Mouse (Mus musculus) neural tube, embryonic 13.5 days (tissue): ENCODE results near the gene Egfl7. TPM values are rescaled to one million over a fixed set of nuclear protein-coding genes. Genes with fewer than 3 reads are reported as not detected.

ENCODE experiments used
- ATAC-seq: fragments of 200-750 bp; cut with Nextera tagmentation; 2 replicates; pipeline ENCODE4 v1.8.0; 2017; ENCODE audit warnings: low read depth, mild to moderate bottlenecking, moderate TSS enrichment, moderate library complexity
- H3K27ac ChIP-seq: fragments of 300-500 bp; sonication (generic); replicated peaks from 2 replicates; pipeline ENCODE4 v1.5.1; 2015; ENCODE audit warnings: moderate library complexity, mild to moderate bottlenecking, inconsistent platforms
- H3K27me3 ChIP-seq: fragments of 300-500 bp; sonication (generic); 2 replicates; pipeline ENCODE4 v1.6.1; 2015; ENCODE audit warnings: mild to moderate bottlenecking, inconsistent platforms
- H3K36me3 ChIP-seq: fragments of 300-500 bp; sonication (generic); 2 replicates; pipeline ENCODE4 v1.6.1; 2015; ENCODE audit warnings: mild to moderate bottlenecking, inconsistent platforms
- H3K4me1 ChIP-seq: fragments of 300-500 bp; sonication (generic); replicated peaks from 2 replicates; pipeline ENCODE4 v1.6.1; 2015; ENCODE audit warnings: inconsistent platforms
- H3K4me2 ChIP-seq: fragments of 300-500 bp; sonication (generic); 2 replicates; pipeline ENCODE4 v1.6.1; 2015; ENCODE audit warnings: inconsistent platforms, mild to moderate bottlenecking, moderate library complexity
- H3K4me3 ChIP-seq: fragments of 300-500 bp; sonication (generic); 2 replicates; pipeline ENCODE4 v1.5.1; 2015; ENCODE audit warnings: mild to moderate bottlenecking, inconsistent platforms
- H3K9ac ChIP-seq: fragments of 300-500 bp; sonication (generic); 2 replicates; pipeline ENCODE4 v1.6.1; 2015; ENCODE audit warnings: moderate library complexity, mild to moderate bottlenecking, inconsistent platforms
- H3K9me3 ChIP-seq: fragments of 300-500 bp; sonication (generic); 2 replicates; pipeline ENCODE4 v1.6.1; 2016; ENCODE audit warnings: inconsistent platforms
- WGBS: fragments of 180-500 bp; shearing (Covaris S2); methylation state at CpG from one replicate; pipeline ENCODE4 v1.1.7; 2015; 5-methylcytosine and 5-hydroxymethylcytosine counted together
- polyA plus RNA-seq: library from polyadenylated mRNA; unstranded; fragments of >200 nt; fragmentation: Nextera tagmentation; extraction: Ambion mirVana; gene quantifications from 2 replicates; pipeline ENCODE4 v1.2.1, GENCODE M21; 2015

Egfl7 gene
- polyA plus RNA-seq, 1 experiment from 2014 or later, result 78.3 TPM

DNA sequence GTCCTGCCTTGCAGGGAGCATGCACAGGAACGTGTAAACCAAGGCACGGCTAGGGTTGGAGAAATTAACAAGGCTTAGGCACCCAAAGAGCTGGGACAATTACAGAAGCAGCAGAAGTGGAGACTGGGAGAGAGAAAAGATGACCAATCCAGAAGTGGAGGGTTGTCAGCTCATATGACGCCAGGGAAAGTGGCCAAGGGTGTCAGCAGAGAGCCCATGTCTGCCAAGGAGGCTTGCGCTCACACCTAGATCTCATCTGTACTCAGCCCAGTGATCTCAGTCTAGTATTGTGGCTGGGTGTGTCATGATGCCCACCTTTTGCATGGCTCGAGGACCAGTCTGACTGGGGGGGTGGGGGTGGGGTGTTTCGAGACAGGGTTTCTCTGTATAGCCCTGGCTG lies 5.9 kb downstream of the Egfl7 start:
- H3K4me1 ChIP-seq, result peaks cover 8% of the 10 kb centered on the region; the same call in 1 of the 2 replicates
- peak overlapping the region; percentile 63 for H3K27ac ChIP-seq
- 65% methylated on average over 6 of the region's 6 CpGs for WGBS
- peak overlapping the region; percentile 27 for H3K9ac ChIP-seq
- H3K9me3 ChIP-seq, result no peaks in the 10 kb centered on the region
- peak overlapping the region; percentile 51 for H3K4me3 ChIP-seq
- no peak for ATAC-seq
- no peaks in the 10 kb centered on the region for H3K27me3 ChIP-seq
- no peaks in the 10 kb centered on the region for H3K36me3 ChIP-seq
- H3K4me2 ChIP-seq, result no peak overlapping the region

DNA sequence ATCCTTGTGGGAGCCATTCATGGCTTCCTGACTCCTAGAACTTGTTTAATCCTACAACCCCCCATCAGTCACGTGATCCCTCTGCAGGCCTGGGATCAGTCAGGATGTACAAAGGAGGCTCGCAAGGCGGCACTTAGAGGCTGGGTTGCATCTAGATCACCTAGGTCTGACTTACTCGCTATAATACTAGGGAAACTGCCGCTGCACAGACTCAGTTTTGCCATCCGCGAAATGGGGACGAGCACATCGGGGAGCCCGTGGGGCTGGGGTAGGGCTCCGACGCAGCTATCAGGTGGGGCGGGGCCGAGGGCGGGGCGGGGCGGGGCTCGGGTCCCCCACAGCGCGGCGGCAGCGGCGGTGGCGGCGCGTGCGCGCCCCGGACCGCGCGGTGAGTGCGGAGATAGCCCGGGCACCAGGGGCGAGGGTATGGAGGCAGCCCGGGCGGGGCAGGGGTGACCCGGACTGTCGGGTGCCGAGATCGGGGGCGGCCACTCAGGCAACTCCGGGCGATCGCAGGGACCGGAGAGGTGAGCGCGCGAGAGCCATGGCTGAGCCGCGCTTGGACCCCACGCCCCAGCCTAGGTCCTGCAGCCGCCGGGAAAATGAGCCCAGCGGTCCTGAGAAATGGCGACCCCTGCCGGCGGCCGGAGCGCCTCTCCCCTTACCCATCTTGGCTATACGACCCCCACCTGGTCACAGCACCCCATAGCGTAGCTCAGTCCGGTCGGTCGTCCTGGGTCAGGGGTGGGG lies 6.7 kb downstream of the Egfl7 start, which contains the start of gene Gm20532:
TSS of gene Gm20532 (plus strand) at position 346 of the 750 bp plus-strand sequence.
- Histone ChIP-seq H3K9me3 (no peaks in the 10 kb centered on the region), H3K4me2 (peak within 1 kb of the TSS; percentile 66), H3K4me3 (peak within 1 kb of the TSS; percentile 51), H3K4me1 (peaks cover 8% of the 10 kb centered on the region; the same call in 1 of the 2 replicates), H3K27ac (peak within 1 kb of the TSS; percentile 63), H3K9ac (peak within 1 kb of the TSS; percentile 74), H3K27me3 (no peaks in the 10 kb centered on the region), H3K36me3 (no peaks in the 10 kb centered on the region)
- WGBS, result under 1% methylated on average over 60 of the region's 65 CpGs
- peak; percentile 83 for ATAC-seq

DNA sequence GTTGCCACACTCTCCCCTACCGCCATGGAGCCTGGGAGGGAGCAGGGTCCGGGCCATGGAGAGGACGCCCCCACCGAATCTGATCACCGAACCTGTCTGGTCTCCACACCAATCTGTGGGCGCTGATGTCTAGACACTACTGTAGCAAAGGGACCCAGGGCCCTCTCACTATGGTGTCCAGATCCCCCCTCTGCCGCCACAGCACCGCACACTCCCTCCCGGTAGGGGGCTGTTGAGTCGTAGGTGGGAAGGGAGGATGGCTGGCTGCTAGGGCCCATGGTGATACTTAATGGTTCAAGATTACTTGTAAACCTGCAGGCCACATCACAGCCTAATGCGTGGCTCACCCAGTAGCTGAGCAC lies 7.2 kb downstream of the Egfl7 start:
- no peaks in the 10 kb centered on the region for H3K9me3 ChIP-seq

DNA sequence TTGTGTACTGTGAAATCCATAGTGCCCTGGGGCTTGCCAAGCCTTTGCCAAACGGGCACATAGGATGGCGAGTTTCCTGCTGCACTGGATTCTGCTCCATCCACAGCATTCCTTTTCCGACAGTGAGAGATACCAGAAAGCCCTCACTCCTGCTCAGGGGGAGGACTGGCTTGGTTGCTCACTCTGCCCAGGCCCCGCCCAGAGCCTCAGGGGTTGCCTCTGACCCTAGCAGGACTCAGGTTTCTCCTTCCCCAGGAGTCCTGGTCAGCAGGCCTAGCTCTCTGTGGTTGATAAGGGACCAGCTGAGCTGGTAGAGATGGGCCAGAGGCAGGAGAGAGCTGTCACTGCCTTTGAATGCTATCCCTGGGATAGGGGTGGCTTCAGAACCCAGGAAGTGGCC lies 8.8 kb downstream of the Egfl7 start:
- 67% methylated on average over 4 of the region's 4 CpGs for WGBS
- Histone ChIP-seq H3K4me2 (peak overlapping the region; percentile 66), H3K4me1 (peaks cover 8% of the 10 kb centered on the region; the same call in 1 of the 2 replicates), H3K4me3 (peak overlapping the region; percentile 51), H3K27ac (peak overlapping the region; percentile 38; the same call in 1 of the 2 replicates), H3K36me3 (no peaks in the 10 kb centered on the region), H3K9ac (peak overlapping the region; percentile 43; the same call in 1 of the 2 replicates), H3K9me3 (no peaks in the 10 kb centered on the region), H3K27me3 (no peaks in the 10 kb centered on the region)
- no peak for ATAC-seq

More for the DNA sequence above, 7.2 kb downstream of the Egfl7 start:
- Histone ChIP-seq H3K4me1 (peaks cover 8% of the 10 kb centered on the region; the same call in 1 of the 2 replicates), H3K36me3 (no peaks in the 10 kb centered on the region), H3K27me3 (no peaks in the 10 kb centered on the region), H3K4me3 (peak overlapping the region; percentile 51), H3K27ac (peak overlapping the region; percentile 42), H3K4me2 (peak overlapping the region; percentile 66), H3K9ac (peak overlapping the region; percentile 74)
- 10% methylated on average over 11 of the region's 11 CpGs for WGBS
- ATAC-seq, result peak; percentile 68

DNA sequence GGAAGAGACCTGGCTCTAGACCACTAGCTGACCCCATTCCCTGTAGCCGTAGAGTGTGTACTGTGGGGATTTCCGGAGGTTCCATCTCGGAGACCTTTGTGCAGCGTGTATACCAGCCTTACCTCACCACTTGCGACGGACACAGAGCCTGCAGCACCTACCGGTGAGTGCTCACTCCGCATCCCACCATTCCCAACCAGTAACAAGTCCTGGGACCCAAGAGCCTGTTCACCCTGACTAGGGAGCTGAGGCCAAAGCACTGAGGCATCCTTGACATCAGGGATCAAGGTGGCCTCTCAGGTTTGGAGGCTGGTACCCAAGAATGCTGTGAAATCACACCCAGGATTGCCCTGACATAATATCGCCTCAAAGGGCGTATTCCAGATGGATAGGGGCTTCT lies 9.5 kb downstream of the Egfl7 start:
- WGBS, result 88% methylated on average over 10 of the region's 10 CpGs
- H3K4me3 ChIP-seq, result peak overlapping the region; percentile 51; the same call in 1 of the 2 replicates
- no peak overlapping the region for H3K27ac ChIP-seq
- H3K9ac ChIP-seq, result 0 out of 2 replicates have a peak overlapping the region, but pooled peaks have one; percentile 38
- H3K27me3 ChIP-seq, result no peaks in the 10 kb centered on the region
- no peak for ATAC-seq
- peaks cover 8% of the 10 kb centered on the region; the same call in 1 of the 2 replicates for H3K4me1 ChIP-seq
- no peaks in the 10 kb centered on the region for H3K36me3 ChIP-seq
- no peaks in the 10 kb centered on the region for H3K9me3 ChIP-seq
- H3K4me2 ChIP-seq, result peak overlapping the region; percentile 66

DNA sequence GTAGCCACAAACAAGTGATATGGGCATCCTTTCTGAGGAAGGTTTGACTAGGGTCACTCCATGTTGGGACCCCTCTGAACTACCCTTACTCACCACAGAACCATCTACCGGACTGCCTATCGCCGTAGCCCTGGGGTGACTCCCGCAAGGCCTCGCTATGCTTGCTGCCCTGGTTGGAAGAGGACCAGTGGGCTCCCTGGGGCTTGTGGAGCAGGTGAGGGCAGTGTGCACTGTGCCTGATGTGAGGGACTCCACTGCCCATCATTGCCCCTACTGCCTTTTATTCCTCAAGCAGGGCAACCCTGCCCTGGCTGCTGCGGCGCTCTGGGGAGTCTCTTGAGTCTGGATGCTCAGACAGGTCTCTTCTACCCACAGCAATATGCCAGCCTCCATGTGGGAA lies 10.5 kb downstream of the Egfl7 start:
- Histone ChIP-seq H3K9ac (0 out of 2 replicates have a peak overlapping the region, but pooled peaks have one; percentile 43), H3K27me3 (no peaks in the 10 kb centered on the region), H3K4me2 (no peak overlapping the region), H3K4me1 (peaks cover 8% of the 10 kb centered on the region; the same call in 1 of the 2 replicates), H3K27ac (no peak overlapping the region), H3K4me3 (no peak overlapping the region), H3K9me3 (no peaks in the 10 kb centered on the region), H3K36me3 (no peaks in the 10 kb centered on the region)
- no peak for ATAC-seq
- WGBS, result 92% methylated on average over 7 of the region's 7 CpGs

DNA sequence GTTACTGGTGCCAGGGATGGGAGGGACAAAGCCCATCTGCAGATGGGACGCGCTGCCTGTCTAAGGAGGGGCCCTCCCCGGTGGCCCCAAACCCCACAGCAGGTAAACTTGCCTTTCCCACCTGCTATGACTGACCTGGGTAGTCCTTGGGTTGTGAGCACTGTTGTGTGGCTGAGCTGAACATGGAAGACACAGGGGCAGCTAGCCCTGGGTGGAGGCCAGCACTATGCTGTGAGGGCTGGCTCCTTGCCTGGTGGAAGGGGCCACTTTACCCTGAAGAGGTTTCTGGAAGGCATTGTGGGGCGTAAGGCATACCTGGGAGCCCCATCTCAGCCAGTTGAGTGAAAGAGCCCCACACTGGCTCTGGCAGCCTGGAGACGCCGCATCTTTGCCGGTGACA lies 11.1 kb downstream of the Egfl7 start:
- 94% methylated on average over 7 of the region's 7 CpGs for WGBS
- H3K4me2 ChIP-seq, result no peak overlapping the region
- no peaks in the 10 kb centered on the region for H3K36me3 ChIP-seq
- H3K9me3 ChIP-seq, result no peaks in the 10 kb centered on the region
- H3K27ac ChIP-seq, result no peak overlapping the region
- H3K4me1 ChIP-seq, result peaks cover 8% of the 10 kb centered on the region; the same call in 1 of the 2 replicates
- H3K9ac ChIP-seq, result 0 out of 2 replicates have a peak overlapping the region, but pooled peaks have one; percentile 43
- H3K27me3 ChIP-seq, result no peaks in the 10 kb centered on the region
- no peak for ATAC-seq
- H3K4me3 ChIP-seq, result no peak overlapping the region

DNA sequence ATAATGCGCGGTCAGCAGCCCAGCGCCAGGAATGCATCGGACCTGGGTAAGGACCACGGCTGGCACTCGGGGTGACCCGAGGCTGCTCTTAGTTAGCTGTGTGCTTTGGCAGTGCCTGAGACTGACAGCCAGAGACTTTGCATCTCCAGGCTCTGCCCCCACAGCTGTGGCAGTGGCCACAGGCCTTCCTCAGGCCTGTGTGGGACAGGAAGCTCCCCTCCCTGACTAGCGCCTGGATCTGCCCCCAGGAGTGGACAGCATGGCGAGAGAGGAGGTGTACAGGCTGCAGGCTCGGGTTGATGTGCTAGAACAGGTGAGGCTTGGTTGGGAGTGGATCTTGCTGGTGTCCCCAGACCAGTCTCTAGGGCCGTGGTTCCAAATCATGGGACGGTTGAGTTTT lies 11.6 kb downstream of the Egfl7 start:
- no peak for ATAC-seq
- Histone ChIP-seq H3K27ac (no peak overlapping the region), H3K4me1 (peaks cover 8% of the 10 kb centered on the region; the same call in 1 of the 2 replicates), H3K9ac (0 out of 2 replicates have a peak overlapping the region, but pooled peaks have one; percentile 43), H3K36me3 (no peaks in the 10 kb centered on the region), H3K9me3 (no peaks in the 10 kb centered on the region), H3K4me2 (no peak overlapping the region), H3K27me3 (no peaks in the 10 kb centered on the region), H3K4me3 (no peak overlapping the region)
- 87% methylated on average over 12 of the region's 12 CpGs for WGBS

DNA sequence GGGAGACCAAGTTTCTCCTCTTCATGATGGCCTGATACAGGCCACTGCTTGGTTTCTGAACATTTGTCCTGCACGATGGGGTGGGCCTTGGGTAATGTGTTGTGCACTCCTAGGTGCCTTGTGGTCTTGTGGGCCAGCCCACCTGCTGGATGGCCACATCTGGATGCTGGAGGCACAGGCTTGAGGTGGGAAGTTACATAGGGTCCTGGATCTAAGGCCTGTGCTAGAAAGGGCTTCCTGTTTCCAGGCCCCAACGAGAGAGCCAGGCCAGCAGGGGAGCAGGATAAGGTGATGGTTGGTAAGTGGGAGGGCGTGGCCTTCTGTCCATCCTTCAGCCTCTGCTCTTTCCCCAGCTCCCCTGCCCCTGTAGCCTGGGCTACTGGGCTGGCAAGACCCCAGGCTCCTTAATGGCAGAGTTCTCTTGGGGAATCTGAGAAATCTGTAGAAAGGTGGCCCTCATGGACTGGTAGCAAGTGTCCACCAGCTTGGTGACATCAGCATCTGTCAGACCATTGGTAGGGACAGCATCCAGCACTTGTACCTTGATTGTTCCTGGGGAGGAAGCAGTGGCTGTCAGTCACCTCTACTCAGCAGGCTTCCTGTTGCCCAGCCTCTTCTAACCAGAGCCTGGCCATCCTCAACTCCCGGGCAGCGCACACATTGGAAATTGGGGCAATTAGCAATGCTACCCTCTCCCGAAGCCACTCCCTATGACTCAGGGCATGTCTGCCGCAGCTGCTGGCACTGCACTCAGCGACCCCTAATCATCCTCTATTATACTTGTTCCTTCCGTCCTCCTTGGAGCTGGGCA lies 13.6 kb downstream of the Egfl7 start:
- Histone ChIP-seq H3K4me1 (no peaks in the 10 kb centered on the region), H3K9ac (no peak overlapping the region), H3K27me3 (no peaks in the 10 kb centered on the region), H3K4me2 (no peak overlapping the region), H3K9me3 (no peaks in the 10 kb centered on the region), H3K27ac (no peak overlapping the region), H3K4me3 (no peak overlapping the region), H3K36me3 (no peaks in the 10 kb centered on the region)
- no peak for ATAC-seq
- 46% methylated on average over 9 of the region's 9 CpGs for WGBS

DNA sequence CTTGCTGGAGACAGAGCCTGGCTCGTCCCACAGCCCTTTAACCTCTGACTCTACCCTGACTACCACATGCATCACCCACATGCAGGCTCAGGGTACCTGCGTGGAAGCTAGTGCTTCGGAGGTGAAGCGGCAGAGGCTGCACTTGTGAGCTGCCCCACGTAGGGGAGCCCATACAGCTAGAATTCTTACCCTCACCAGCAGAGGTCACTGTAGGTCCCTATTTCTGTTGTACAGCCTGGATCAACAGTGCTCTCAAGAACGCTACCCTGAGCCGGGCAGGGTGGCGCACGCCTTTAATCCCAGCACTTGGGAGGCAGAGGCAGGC lies 14.2 kb downstream of the Egfl7 start:
- no peak overlapping the region for H3K27ac ChIP-seq
- WGBS, result 58% methylated on average over 9 of the region's 9 CpGs
- no peaks in the 10 kb centered on the region for H3K36me3 ChIP-seq
- no peaks in the 10 kb centered on the region for H3K4me1 ChIP-seq
- no peaks in the 10 kb centered on the region for H3K9me3 ChIP-seq
- ATAC-seq, result 0 out of 2 replicates have a peak, but pooled peaks have one; percentile 25
- no peak overlapping the region for H3K9ac ChIP-seq
- H3K27me3 ChIP-seq, result no peaks in the 10 kb centered on the region
- no peak overlapping the region for H3K4me3 ChIP-seq
- no peak overlapping the region for H3K4me2 ChIP-seq

DNA sequence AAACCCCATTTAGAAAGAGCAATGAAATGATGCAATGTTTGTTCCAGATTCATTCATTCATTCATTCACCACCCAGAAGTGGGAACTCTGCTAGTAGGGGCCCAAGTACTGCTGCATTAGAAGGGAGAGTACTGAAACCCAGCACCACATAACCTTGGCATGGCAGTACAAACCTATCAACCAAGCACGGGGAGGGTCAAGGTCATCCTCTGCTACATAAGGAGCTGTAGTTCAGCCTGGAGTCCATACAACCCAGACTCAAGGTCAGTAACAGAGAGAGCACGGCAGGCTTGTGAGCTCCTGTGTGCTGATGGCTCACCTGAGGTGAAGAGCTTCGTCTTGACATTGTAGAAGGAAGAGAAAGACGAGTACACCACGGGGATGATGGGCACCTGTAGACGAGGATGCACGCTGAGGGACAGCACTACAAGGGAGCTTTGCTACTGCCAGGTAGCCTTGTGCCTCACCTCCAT lies 14.7 kb downstream of the Egfl7 start:
- no peak overlapping the region for H3K4me2 ChIP-seq
- 91% methylated on average over 7 of the region's 7 CpGs for WGBS
- ATAC-seq, result no peak
- H3K4me3 ChIP-seq, result no peak overlapping the region
- no peaks in the 10 kb centered on the region for H3K36me3 ChIP-seq
- H3K9ac ChIP-seq, result no peak overlapping the region
- no peaks in the 10 kb centered on the region for H3K9me3 ChIP-seq
- no peak overlapping the region for H3K27ac ChIP-seq
- no peaks in the 10 kb centered on the region for H3K4me1 ChIP-seq
- H3K27me3 ChIP-seq, result no peaks in the 10 kb centered on the region
